Mouse (Mus musculus) cerebellum, adult 2 months (tissue): ENCODE measurements around the gene Pkd1. TPM values are rescaled to one million over a fixed set of nuclear protein-coding genes. Genes with fewer than 3 reads are reported as not detected.

Experiments
- DNase-seq, 2 experiments: peaks; one replicate each; pipeline ENCODE4 v3.0.0; 2021
- H3K27ac ChIP-seq: fragments of 200-500 bp; 2 replicates; pipeline ENCODE4 v1.5.1; 2012; ENCODE audit warnings: low read length, control low read depth, inconsistent platforms; ENCODE audit not compliant: insufficient read depth
- H3K27me3 ChIP-seq: fragments of 200-500 bp; 2 replicates; pipeline ENCODE4 v1.6.1; 2012; ENCODE audit warnings: inconsistent platforms, mild to moderate bottlenecking, low read length, moderate library complexity; ENCODE audit not compliant: control insufficient read depth, insufficient read depth
- H3K4me1 ChIP-seq: fragments of 200-500 bp; 2 replicates; pipeline ENCODE4 v1.6.1; 2011; ENCODE audit warnings: low read length; ENCODE audit not compliant: control insufficient read depth, insufficient read depth
- H3K4me3 ChIP-seq: fragments of 200-500 bp; replicated peaks from 2 replicates; pipeline ENCODE3; 2011; ENCODE audit warnings: mild to moderate bottlenecking, low read depth, low read length, control low read depth; ENCODE audit not compliant: insufficient read depth
- CTCF ChIP-seq: fragments of 200-500 bp; IDR thresholded peaks from 2 replicates; pipeline ENCODE4 v1.5.1; 2011; ENCODE audit warnings: low read depth, mild to moderate bottlenecking, control low read depth, low read length, moderate library complexity, borderline replicate concordance; ENCODE audit not compliant: insufficient read depth
- POLR2A ChIP-seq: fragments of 200-500 bp; IDR thresholded peaks from 2 replicates; pipeline ENCODE4 v1.6.1; 2011; ENCODE audit warnings: low read length, control low read depth, borderline replicate concordance; ENCODE audit not compliant: insufficient read depth
- WGBS: fragments of 180-500 bp; shearing (Covaris S2); methylation state at CpG from one replicate; pipeline ENCODE4 v1.1.7; 2018; 5-methylcytosine and 5-hydroxymethylcytosine counted together
- polyA plus RNA-seq: library from polyadenylated mRNA; depleted of rRNA; stranded (reverse); fragments of >200 nt; gene quantifications from 2 replicates; pipeline ENCODE4 v1.2.3, GENCODE M21; 2012

Pkd1 gene
- polyA plus RNA-seq, 1 experiment = 122 TPM

GRCm38 (mm10) chr17:24593992-24594890, 44.6 kb downstream of the Pkd1 start:
- no peak for TF ChIP-seq CTCF
- TF ChIP-seq POLR2A = no peak
- WGBS = 66% methylated on average over 26 of the region's 26 CpGs
- H3K27ac ChIP-seq = peak overlapping the region; percentile 67

GRCm38 (mm10) chr17:24595126-24596072, 45.8 kb downstream of the Pkd1 start:
- H3K4me3 ChIP-seq = no peak overlapping the region
- H3K27ac ChIP-seq = peak overlapping the region; percentile 67
- H3K4me1 ChIP-seq = peaks cover 71% of the 10 kb centered on the region
- WGBS = 8% methylated on average over 17 of the region's 17 CpGs
- peak; percentile 72 for DNase-seq
- TF ChIP-seq CTCF = 0 out of 2 replicates have a peak, but pooled peaks have one; percentile 0
- TF ChIP-seq POLR2A = no peak
- no peaks in the 10 kb centered on the region for H3K27me3 ChIP-seq

More at GRCm38 (mm10) chr17:24593992-24594890, 44.6 kb downstream of the Pkd1 start:
- H3K4me3 ChIP-seq = no peak overlapping the region
- H3K4me1 ChIP-seq = peaks cover 65% of the 10 kb centered on the region
- DNase-seq = peak; percentile 48 to 51
- H3K27me3 ChIP-seq = no peaks in the 10 kb centered on the region

GRCm38 (mm10) chr17:24596073-24596466, 46.4 kb downstream of the Pkd1 start:
- no peaks in the 10 kb centered on the region for H3K27me3 ChIP-seq
- H3K27ac ChIP-seq = peak overlapping the region; percentile 71
- TF ChIP-seq POLR2A = no peak
- TF ChIP-seq CTCF = no peak
- H3K4me3 ChIP-seq = no peak overlapping the region
- H3K4me1 ChIP-seq = peaks cover 71% of the 10 kb centered on the region
- 62% methylated on average over 5 of the region's 5 CpGs for WGBS
- DNase-seq = peak in 1 of 2 experiments; percentile 32

GRCm38 (mm10) chr17:24596471-24597183, 47.0 kb downstream of the Pkd1 start:
- H3K27ac ChIP-seq = peak overlapping the region; percentile 71
- DNase-seq = peak; percentile 88 to 94
- H3K4me3 ChIP-seq = no peak overlapping the region
- no peaks in the 10 kb centered on the region for H3K27me3 ChIP-seq
- H3K4me1 ChIP-seq = peaks cover 72% of the 10 kb centered on the region
- 24% methylated on average over 19 of the region's 19 CpGs for WGBS
- TF ChIP-seq POLR2A = no peak
- TF ChIP-seq CTCF = peak; percentile 39; the same call in 1 of the 2 replicates

GRCm38 (mm10) chr17:24597989-24598388, 48.4 kb downstream of the Pkd1 start:
- no peaks in the 10 kb centered on the region for H3K27me3 ChIP-seq
- peaks cover 76% of the 10 kb centered on the region for H3K4me1 ChIP-seq
- 0 out of 2 replicates have a peak overlapping the region, but pooled peaks have one; percentile 12 for H3K27ac ChIP-seq
- H3K4me3 ChIP-seq = no peak overlapping the region
- peak in 1 of 2 experiments; percentile 32 for DNase-seq
- 73% methylated on average over 3 of the region's 3 CpGs for WGBS
- TF ChIP-seq CTCF (no peak), POLR2A (no peak)

- H3K4me3 ChIP-seq = no peak overlapping the region
- TF ChIP-seq POLR2A (no peak), CTCF (no peak)
- peak; percentile 42 to 49 for DNase-seq
These were observed 50.9 kb downstream of the Pkd1 start for GRCm38 (mm10) chr17:24600502-24600901.

GRCm38 (mm10) chr17:24603961-24604360, 54.3 kb downstream of the Pkd1 start:
- DNase-seq = no peak

More at GRCm38 (mm10) chr17:24600502-24600901, 50.9 kb downstream of the Pkd1 start:
- Histone ChIP-seq H3K4me1 (peaks cover 56% of the 10 kb centered on the region), H3K27me3 (no peaks in the 10 kb centered on the region), H3K27ac (0 out of 2 replicates have a peak overlapping the region, but pooled peaks have one; percentile 15)
- WGBS = 54% methylated on average over 4 of the region's 4 CpGs

More at GRCm38 (mm10) chr17:24603961-24604360, 54.3 kb downstream of the Pkd1 start:
- Histone ChIP-seq H3K4me3 (no peak overlapping the region), H3K27me3 (no peaks in the 10 kb centered on the region), H3K27ac (no peak overlapping the region), H3K4me1 (peaks cover 29% of the 10 kb centered on the region)
- TF ChIP-seq CTCF (no peak), POLR2A (no peak)
- 87% methylated on average over 8 of the region's 8 CpGs for WGBS
